Mouse (Mus musculus): ENCODE data around the gene Enox1. TPM values are rescaled to one million over a fixed set of nuclear protein-coding genes. Genes with fewer than 3 reads are reported as not detected.

Gene Enox1
- polyA plus RNA-seq, 1 experiment from 2014 or later = 0.58 TPM

GRCm38 (mm10) chr14:77440805-77441204 lies 284.2 kb downstream of the Enox1 start:
- no peak overlapping the region for H3K9ac ChIP-seq
- no peak for ATAC-seq
- no peaks in the 10 kb centered on the region for H3K9me3 ChIP-seq (replicated peaks)
- no peak overlapping the region for H3K4me2 ChIP-seq
- H3K36me3 ChIP-seq = no peaks in the 10 kb centered on the region
- no peaks in the 10 kb centered on the region for H3K4me1 ChIP-seq
- H3K4me3 ChIP-seq = no peak overlapping the region
- H3K27ac ChIP-seq = no peak overlapping the region
- H3K27me3 ChIP-seq (replicated peaks) = no peaks in the 10 kb centered on the region
- 74% methylated on average over 7 of the region's 7 CpGs for WGBS (ENCODE audit: insufficient replicate concordance)

- Histone ChIP-seq H3K27me3 (replicated peaks) (no peaks in the 10 kb centered on the region), H3K4me3 (no peak overlapping the region), H3K27ac (no peak overlapping the region), H3K9me3 (replicated peaks) (no peaks in the 10 kb centered on the region), H3K4me2 (no peak overlapping the region), H3K36me3 (no peaks in the 10 kb centered on the region), H3K4me1 (no peaks in the 10 kb centered on the region), H3K9ac (no peak overlapping the region)
- ATAC-seq = no peak
- 76% methylated on average over 6 of the region's 6 CpGs for WGBS (ENCODE audit: insufficient replicate concordance)
Observed at GRCm38 (mm10) chr14:77441541-77441940, 285.0 kb downstream of the Enox1 start.

- no peak overlapping the region for H3K9ac ChIP-seq
- no peak overlapping the region for H3K4me2 ChIP-seq
- no peaks in the 10 kb centered on the region for H3K4me1 ChIP-seq
- ATAC-seq = no peak
- no peaks in the 10 kb centered on the region for H3K9me3 ChIP-seq (replicated peaks)
- 48% methylated on average over 4 of the region's 4 CpGs for WGBS (ENCODE audit: insufficient replicate concordance)
- H3K27me3 ChIP-seq (replicated peaks) = no peaks in the 10 kb centered on the region
- H3K36me3 ChIP-seq = no peaks in the 10 kb centered on the region
- no peak overlapping the region for H3K27ac ChIP-seq
- no peak overlapping the region for H3K4me3 ChIP-seq
Observed at GRCm38 (mm10) chr14:77448001-77448400, 291.4 kb downstream of the Enox1 start.

GRCm38 (mm10) chr14:77451916-77452315 lies 295.4 kb downstream of the Enox1 start:
- WGBS (ENCODE audit: insufficient replicate concordance) = 65% methylated on average over 4 of the region's 4 CpGs
- no peaks in the 10 kb centered on the region for H3K36me3 ChIP-seq
- H3K4me2 ChIP-seq = no peak overlapping the region
- H3K4me1 ChIP-seq = no peaks in the 10 kb centered on the region
- no peak overlapping the region for H3K9ac ChIP-seq
- H3K9me3 ChIP-seq (replicated peaks) = no peaks in the 10 kb centered on the region
- H3K4me3 ChIP-seq = no peak overlapping the region
- H3K27ac ChIP-seq = no peak overlapping the region
- no peaks in the 10 kb centered on the region for H3K27me3 ChIP-seq (replicated peaks)
- no peak for ATAC-seq

GRCm38 (mm10) chr14:77456066-77456465 lies 299.5 kb downstream of the Enox1 start:
- no peak overlapping the region for H3K4me2 ChIP-seq

GRCm38 (mm10) chr14:77456876-77457275 lies 300.3 kb downstream of the Enox1 start:
- WGBS (ENCODE audit: insufficient replicate concordance) = 60% methylated on average over 7 of the region's 7 CpGs
- no peak for ATAC-seq
- no peak overlapping the region for H3K27ac ChIP-seq
- no peak overlapping the region for H3K4me3 ChIP-seq
- no peaks in the 10 kb centered on the region for H3K9me3 ChIP-seq (replicated peaks)
- H3K9ac ChIP-seq = no peak overlapping the region
- H3K4me1 ChIP-seq = no peaks in the 10 kb centered on the region
- H3K27me3 ChIP-seq (replicated peaks) = no peaks in the 10 kb centered on the region
- no peaks in the 10 kb centered on the region for H3K36me3 ChIP-seq
- H3K4me2 ChIP-seq = no peak overlapping the region

More at GRCm38 (mm10) chr14:77456066-77456465, 299.5 kb downstream of the Enox1 start:
- ATAC-seq = no peak
- Histone ChIP-seq H3K27ac (no peak overlapping the region), H3K4me1 (no peaks in the 10 kb centered on the region), H3K4me3 (no peak overlapping the region), H3K9ac (no peak overlapping the region), H3K9me3 (replicated peaks) (no peaks in the 10 kb centered on the region), H3K36me3 (no peaks in the 10 kb centered on the region), H3K27me3 (replicated peaks) (no peaks in the 10 kb centered on the region)
- 54% methylated on average over 3 of the region's 3 CpGs for WGBS (ENCODE audit: insufficient replicate concordance)

GRCm38 (mm10) chr14:77458217-77458616 lies 301.7 kb downstream of the Enox1 start:
- Histone ChIP-seq H3K27me3 (replicated peaks) (no peaks in the 10 kb centered on the region), H3K36me3 (no peaks in the 10 kb centered on the region), H3K4me3 (no peak overlapping the region), H3K4me2 (no peak overlapping the region), H3K4me1 (no peaks in the 10 kb centered on the region), H3K27ac (no peak overlapping the region), H3K9ac (no peak overlapping the region), H3K9me3 (replicated peaks) (no peaks in the 10 kb centered on the region)
- 43% methylated on average over 9 of the region's 9 CpGs for WGBS (ENCODE audit: insufficient replicate concordance)
- no peak for ATAC-seq

GRCm38 (mm10) chr14:77463919-77464318 lies 307.4 kb downstream of the Enox1 start:
- H3K4me1 ChIP-seq = no peaks in the 10 kb centered on the region
- no peak for ATAC-seq
- H3K9ac ChIP-seq = no peak overlapping the region
- H3K9me3 ChIP-seq (replicated peaks) = no peaks in the 10 kb centered on the region
- no peaks in the 10 kb centered on the region for H3K36me3 ChIP-seq
- no peak overlapping the region for H3K4me2 ChIP-seq
- no peaks in the 10 kb centered on the region for H3K27me3 ChIP-seq (replicated peaks)
- H3K4me3 ChIP-seq = no peak overlapping the region
- H3K27ac ChIP-seq = no peak overlapping the region
- WGBS (ENCODE audit: insufficient replicate concordance) = 33% methylated on average over 4 of the region's 4 CpGs

GRCm38 (mm10) chr14:77464782-77465181 lies 308.2 kb downstream of the Enox1 start:
- Histone ChIP-seq H3K9ac (no peak overlapping the region), H3K27me3 (replicated peaks) (no peaks in the 10 kb centered on the region), H3K4me2 (no peak overlapping the region), H3K27ac (no peak overlapping the region), H3K4me3 (no peak overlapping the region), H3K36me3 (no peaks in the 10 kb centered on the region), H3K9me3 (replicated peaks) (no peaks in the 10 kb centered on the region), H3K4me1 (no peaks in the 10 kb centered on the region)
- 49% methylated on average over 4 of the region's 4 CpGs for WGBS (ENCODE audit: insufficient replicate concordance)
- ATAC-seq = no peak

- H3K27me3 ChIP-seq (replicated peaks) = no peaks in the 10 kb centered on the region
- H3K4me3 ChIP-seq = no peak overlapping the region
- WGBS (ENCODE audit: insufficient replicate concordance) = 78% methylated on average over 3 of the region's 3 CpGs
- no peaks in the 10 kb centered on the region for H3K4me1 ChIP-seq
- no peak for ATAC-seq
- H3K27ac ChIP-seq = no peak overlapping the region
- no peak overlapping the region for H3K9ac ChIP-seq
- H3K4me2 ChIP-seq = no peak overlapping the region
- no peaks in the 10 kb centered on the region for H3K9me3 ChIP-seq (replicated peaks)
- no peaks in the 10 kb centered on the region for H3K36me3 ChIP-seq
Observed at GRCm38 (mm10) chr14:77470577-77470976, 314.0 kb downstream of the Enox1 start.

GRCm38 (mm10) chr14:77473501-77473900 lies 316.9 kb downstream of the Enox1 start:
- H3K36me3 ChIP-seq = no peaks in the 10 kb centered on the region
- 68% methylated on average over 4 of the region's 4 CpGs for WGBS (ENCODE audit: insufficient replicate concordance)
- H3K27me3 ChIP-seq (replicated peaks) = no peaks in the 10 kb centered on the region
- H3K9ac ChIP-seq = no peak overlapping the region
- no peak for ATAC-seq
- H3K4me1 ChIP-seq = no peaks in the 10 kb centered on the region
- H3K27ac ChIP-seq = no peak overlapping the region
- H3K4me3 ChIP-seq = no peak overlapping the region
- H3K9me3 ChIP-seq (replicated peaks) = no peaks in the 10 kb centered on the region
- no peak overlapping the region for H3K4me2 ChIP-seq

- no peak for ATAC-seq
- H3K27ac ChIP-seq = no peak overlapping the region
- no peaks in the 10 kb centered on the region for H3K9me3 ChIP-seq (replicated peaks)
- 56% methylated on average over 5 of the region's 5 CpGs for WGBS (ENCODE audit: insufficient replicate concordance)
- H3K36me3 ChIP-seq = no peaks in the 10 kb centered on the region
- no peak overlapping the region for H3K4me3 ChIP-seq
- no peaks in the 10 kb centered on the region for H3K4me1 ChIP-seq
- H3K4me2 ChIP-seq = no peak overlapping the region
- no peaks in the 10 kb centered on the region for H3K27me3 ChIP-seq (replicated peaks)
- H3K9ac ChIP-seq = no peak overlapping the region
Observed at GRCm38 (mm10) chr14:77474026-77474425, 317.5 kb downstream of the Enox1 start.

- Histone ChIP-seq H3K9me3 (replicated peaks) (no peaks in the 10 kb centered on the region), H3K27ac (no peak overlapping the region), H3K9ac (no peak overlapping the region), H3K4me1 (no peaks in the 10 kb centered on the region), H3K36me3 (no peaks in the 10 kb centered on the region), H3K4me2 (no peak overlapping the region), H3K4me3 (no peak overlapping the region), H3K27me3 (replicated peaks) (no peaks in the 10 kb centered on the region)
- ATAC-seq = no peak
- 63% methylated on average over 11 of the region's 11 CpGs for WGBS (ENCODE audit: insufficient replicate concordance)
Observed at GRCm38 (mm10) chr14:77475134-77475820, 318.7 kb downstream of the Enox1 start.

Data from liver, embryonic 12.5 days (tissue).